Mouse (Mus musculus): Measurements from ENCODE around the gene Syne1.

GRCm38 (mm10) chr10:5227395-5228076 lies 323.7 kb downstream of the Syne1 start:
- peak; percentile 33; the same call in 1 of the 2 replicates for TF ChIP-seq CTCF (IDR thresholded peaks at IDR 0.05; ENCODE audit: insufficient read depth, low read depth, low read length)
- no peak for TF ChIP-seq POLR2A (IDR thresholded peaks at IDR 0.05; ENCODE audit: insufficient read depth, low read depth, low read length)
